Mouse (Mus musculus) gastrocnemius, postnatal 10 days (tissue): ENCODE data around the gene Grm8. TPM values are rescaled to one million over a fixed set of nuclear protein-coding genes. Genes with fewer than 3 reads are reported as not detected.

Source experiments
- DNase-seq: peaks from one replicate; pipeline ENCODE4 v3.0.0; 2021; ENCODE audit warnings: mixed read lengths
- microRNA-seq, 2 experiments: library from miRNA; unstranded; fragments of <30 nt; microRNA quantifications; one replicate each; pipeline ENCODE4 v1.2.0; 2021
- total RNA-seq, 2 experiments: library from RNA; stranded (reverse); gene quantifications; 2 replicates each; pipeline ENCODE4 v1.2.3; 2021

Grm8 gene
- total RNA-seq, 2 experiments from 2014 or later: 0.38 to 0.45 TPM

DNA sequence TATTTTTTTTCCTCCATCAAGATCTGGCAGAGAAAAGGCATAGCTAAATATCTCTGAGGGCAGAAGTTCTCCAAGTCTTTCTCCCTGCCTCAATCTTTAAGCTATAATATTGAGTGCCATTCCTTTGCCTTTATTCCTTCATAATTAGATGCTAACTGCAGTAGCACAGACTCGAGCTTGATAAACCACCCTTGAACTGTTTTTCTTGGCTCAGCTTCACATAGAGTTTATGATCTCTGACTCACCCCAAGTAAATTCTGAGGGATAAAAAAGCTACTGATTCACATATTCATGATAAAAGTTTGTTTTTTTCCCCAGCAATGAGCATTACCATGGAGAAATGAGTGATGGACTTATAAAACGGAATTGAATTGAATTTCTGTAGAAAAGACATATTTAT lies 895.0 kb downstream of the Grm8 start:
- no peak for DNase-seq

Small RNA genes within 50 kb of the gene (microRNA-seq; reads per million reads assigned to microRNA genes)
- gene Mir592: 2.3 to 3.5 reads per million in 2 experiments
